Mouse (Mus musculus): ENCODE measurements at regions not wholly inside any gene's neighbourhood (a gene's known extent, or its start where the extent isn't known, plus 50 kb on each side); places are given as distances from the start of the nearest gene placed in this dataset.

- no peak for DNase-seq (ENCODE audit: low spot score in 2 of 2)
These were observed 73.1 kb upstream of the Lrig1 start for GRCm38 (mm10) chr6:94772868-94773603.

GRCm38 (mm10) chr6:94772391-94772790 is 72.4 kb upstream of the Lrig1 start:
- DNase-seq (ENCODE audit: low spot score in 2 of 2): no peak

GRCm38 (mm10) chr6:94768230-94768629 is 68.3 kb upstream of the Lrig1 start:
- DNase-seq (ENCODE audit: low spot score in 2 of 2): peak in 1 of 2 experiments; percentile 22

GRCm38 (mm10) chr6:94765724-94766123 is 65.8 kb upstream of the Lrig1 start:
- DNase-seq (ENCODE audit: low spot score in 2 of 2): no peak

GRCm38 (mm10) chr6:94761341-94761740 is 61.4 kb upstream of the Lrig1 start:
- no peak for DNase-seq (ENCODE audit: low spot score in 2 of 2)

GRCm38 (mm10) chr6:94760629-94761111 is 60.7 kb upstream of the Lrig1 start:
- DNase-seq (ENCODE audit: low spot score in 2 of 2): no peak

GRCm38 (mm10) chr6:94759649-94760048 is 59.7 kb upstream of the Lrig1 start:
- DNase-seq (ENCODE audit: low spot score in 2 of 2): no peak

- no peak for DNase-seq (ENCODE audit: low spot score in 2 of 2)
These were observed 56.0 kb upstream of the Lrig1 start for GRCm38 (mm10) chr6:94756006-94756405.

- no peak for DNase-seq (ENCODE audit: low spot score in 2 of 2)
These were observed 55.4 kb upstream of the Lrig1 start for GRCm38 (mm10) chr6:94755297-94755831.

- no peak for DNase-seq (ENCODE audit: low spot score in 2 of 2)
These were observed 54.6 kb upstream of the Lrig1 start for GRCm38 (mm10) chr6:94754522-94754921.

GRCm38 (mm10) chr6:94751101-94751440 is 51.1 kb upstream of the Lrig1 start:
- no peak for DNase-seq (ENCODE audit: low spot score in 2 of 2)

- no peak for DNase-seq (ENCODE audit: low spot score in 2 of 2)
These were observed 50.5 kb upstream of the Lrig1 start for GRCm38 (mm10) chr6:94750228-94751100.
